Mouse (Mus musculus) monocyte, adult 5-6 weeks (primary cell): ENCODE results near the gene Cuedc1. TPM values are rescaled to one million over a fixed set of nuclear protein-coding genes. Genes with fewer than 3 reads are reported as not detected.

Experiments
- total RNA-seq: library from RNA; stranded (forward); fragments of 200-1000, 200-491, 200-594 nt; gene quantifications from 3 replicates; pipeline ENCODE4 v1.2.3, GENCODE M21; 2017

The Cuedc1 gene
- total RNA-seq, 1 experiment from 2014 or later = 11.9 TPM

Other genes starting within 250 kb of the Cuedc1 start
- gene Mks1, start 244.8 kb upstream of the Cuedc1 start, total RNA-seq = 6.1 to 6.8 TPM (median 6.5 TPM) in 3 replicates
- gene Epx, start 222.5 kb upstream of the Cuedc1 start, total RNA-seq = not detected in 3 replicates
- gene Olfr462, start 205.8 kb upstream of the Cuedc1 start, total RNA-seq = not detected in 3 replicates
- gene Olfr463, start 200.7 kb upstream of the Cuedc1 start, total RNA-seq = not detected in 3 replicates
- gene Olfr464, start 177.1 kb upstream of the Cuedc1 start, total RNA-seq = not detected in 3 replicates
- 10.6 to 15.0 TPM (median 12.3 TPM) in 3 replicates for gene Dynll2, start 110.5 kb upstream of the Cuedc1 start, total RNA-seq
- 220 to 406 TPM (median 277 TPM) in 3 replicates for gene Srsf1, start 50.7 kb upstream of the Cuedc1 start, total RNA-seq
- gene Vezf1, start 29.8 kb upstream of the Cuedc1 start, total RNA-seq = 45.9 to 57.0 TPM (median 46.6 TPM) in 3 replicates
- 64.6 to 115 TPM (median 69.1 TPM) in 3 replicates for gene Mrps23, start 106.3 kb downstream of the Cuedc1 start, total RNA-seq
- gene Ccdc182, start 196.0 kb downstream of the Cuedc1 start, total RNA-seq = not detected in 3 replicates